Mouse (Mus musculus): ENCODE data around the gene Med18. TPM values are rescaled to one million over a fixed set of nuclear protein-coding genes. Genes with fewer than 3 reads are reported as not detected.

Gene Med18
- 3.6 and 5.5 TPM in 2 replicates for polyA plus RNA-seq (2012; rRNA removed)

DNA sequence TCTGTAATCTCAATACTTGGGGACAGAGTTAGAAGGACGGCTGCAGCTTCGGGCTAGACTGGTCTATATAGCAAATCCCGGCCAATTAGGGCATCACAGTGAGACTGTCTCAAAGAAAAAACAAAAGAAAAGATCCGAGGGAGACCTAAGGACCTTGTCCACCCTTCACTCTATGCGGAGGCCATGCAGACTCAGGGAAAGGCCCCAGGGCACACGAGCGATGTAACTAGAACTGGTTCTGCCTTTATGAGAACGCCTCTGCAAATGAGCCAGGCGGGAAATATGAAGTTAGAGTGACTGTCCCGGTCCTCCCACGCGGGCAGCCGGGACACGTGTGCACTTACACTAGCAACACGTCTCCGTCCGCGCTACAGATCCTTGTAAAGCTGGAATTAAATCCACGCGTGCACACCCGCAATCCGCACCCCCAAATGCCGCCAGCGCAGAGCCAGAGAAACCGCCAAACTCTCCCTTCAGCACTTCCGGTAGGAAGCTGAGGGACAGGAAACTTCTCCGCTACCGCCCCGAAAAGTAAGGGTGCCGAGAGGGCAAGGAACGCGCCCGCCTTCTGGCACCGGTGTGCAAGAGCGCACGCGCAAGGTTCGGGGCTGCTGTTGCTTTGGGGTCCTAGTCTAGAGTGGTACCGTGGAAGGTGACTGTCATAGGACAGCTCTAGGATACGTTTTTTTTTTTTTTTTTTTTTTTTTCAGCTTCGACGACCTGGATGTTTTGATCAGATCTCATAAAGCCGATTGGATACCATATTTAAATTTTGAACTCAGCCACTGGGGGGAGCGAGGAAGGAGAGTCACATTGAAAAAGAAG, at the start of gene Med18:
Gene Med18, minus strand, starts transcription at position 492 of the 825 bp plus-strand sequence.

DNA sequence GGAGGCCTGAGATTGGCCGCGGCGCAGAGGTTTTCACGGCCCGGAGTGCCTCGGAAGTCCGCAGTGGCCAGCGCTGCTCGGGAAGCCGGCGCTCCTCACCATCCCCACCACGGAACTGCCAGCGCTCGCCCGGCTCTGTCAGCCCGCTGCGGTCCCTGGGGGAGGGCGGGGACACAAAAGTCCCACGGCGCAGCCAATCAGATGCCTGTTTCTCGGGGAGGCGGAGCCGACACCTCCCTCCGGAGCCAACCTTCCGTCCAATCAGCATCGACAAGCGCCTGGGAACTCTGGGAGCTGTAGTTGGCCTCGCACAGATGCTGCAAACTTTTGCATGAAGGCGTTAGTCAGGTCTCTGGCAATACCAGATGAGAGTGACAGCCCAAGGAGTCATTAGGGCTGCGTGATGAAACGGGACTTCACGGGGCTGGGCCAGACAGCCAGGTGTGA, 46.7 kb upstream of the Med18 start, which contains the start of gene Sesn2:
Gene Sesn2, minus strand, starts transcription at position 150 of the 447 bp plus-strand sequence.

DNA sequence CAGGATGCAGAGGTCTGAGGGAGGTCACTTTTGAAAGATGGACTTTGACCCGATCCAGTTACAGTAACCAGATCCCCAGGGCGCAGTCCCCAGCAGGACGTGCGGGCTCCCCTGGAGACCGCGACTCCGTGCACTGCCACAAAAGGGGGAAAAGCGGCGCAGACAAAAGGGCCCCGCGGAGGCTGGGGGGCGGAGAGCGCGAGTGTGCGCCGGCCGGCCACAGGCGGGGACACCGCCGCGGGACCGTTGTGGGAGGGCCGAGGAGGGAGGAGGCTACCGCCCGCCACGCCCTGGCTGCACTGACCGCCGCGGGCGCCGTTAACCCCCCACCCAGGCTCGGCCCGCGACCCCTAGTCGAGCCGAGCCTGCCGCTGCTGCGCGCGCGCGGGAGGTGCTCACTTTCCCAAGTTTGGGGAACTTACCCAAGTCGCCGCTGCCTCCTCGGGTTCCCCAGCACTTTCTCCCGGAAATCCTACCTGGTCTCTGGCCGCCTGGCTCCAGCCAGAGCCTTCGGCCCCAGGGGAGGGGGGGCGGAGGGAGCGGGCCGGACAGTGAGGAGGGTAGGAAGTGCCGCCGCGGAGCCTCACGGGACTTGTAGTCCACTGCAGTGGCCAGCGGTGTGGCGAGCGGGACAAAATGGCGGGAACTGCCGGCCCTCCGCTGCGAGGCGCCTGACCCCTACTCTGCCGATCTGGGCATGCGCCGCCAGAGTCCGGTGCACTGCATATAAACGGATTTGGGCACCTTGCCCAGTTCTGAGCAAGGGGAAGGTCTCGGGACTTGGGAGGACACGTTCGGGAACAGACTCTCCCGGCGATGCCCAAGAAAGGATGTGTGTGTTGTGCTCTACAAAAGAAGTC, 41.6 kb downstream of the Med18 start, which contains the start of gene Phactr4:
Gene Phactr4, minus strand, starts transcription at position 567 of the 860 bp plus-strand sequence.

Other genes with a start within 250 kb of the Med18 start
- gene Gmeb1, start 202.3 kb downstream of the Med18 start, polyA plus RNA-seq (2012; rRNA removed): 17.5 and 21.0 TPM in 2 replicates
- gene Taf12, start 189.5 kb downstream of the Med18 start, polyA plus RNA-seq (2012; rRNA removed): 2.9 and 3.2 TPM in 2 replicates
- gene Rab42, start 160.5 kb downstream of the Med18 start, polyA plus RNA-seq (2012; rRNA removed): 4.3 and 4.9 TPM in 2 replicates
- 24.2 and 24.9 TPM in 2 replicates for gene Trnau1ap, start 134.4 kb downstream of the Med18 start, polyA plus RNA-seq (2012; rRNA removed)
- 7.1 and 9.7 TPM in 2 replicates for gene Rcc1, start 110.3 kb downstream of the Med18 start, polyA plus RNA-seq (2012; rRNA removed)
- gene Phactr4, start 41.4 kb downstream of the Med18 start, polyA plus RNA-seq (2012; rRNA removed): 7.0 and 8.8 TPM in 2 replicates
- gene Sesn2, start 46.6 kb upstream of the Med18 start, polyA plus RNA-seq (2012; rRNA removed): 15.5 and 17.6 TPM in 2 replicates
- 92.5 and 111 TPM in 2 replicates for gene Atpif1, start 69.7 kb upstream of the Med18 start, polyA plus RNA-seq (2012; rRNA removed)
- 12.0 and 21.1 TPM in 2 replicates for gene Dnajc8, start 71.6 kb upstream of the Med18 start, polyA plus RNA-seq (2012; rRNA removed)
- gene Ptafr, start 100.1 kb upstream of the Med18 start, polyA plus RNA-seq (2012; rRNA removed): 6.3 and 7.9 TPM in 2 replicates
- 23.4 and 51.3 TPM in 2 replicates for gene Eya3, start 175.1 kb upstream of the Med18 start, polyA plus RNA-seq (2012; rRNA removed)

Data from ovary, adult 2 months (tissue).